Comparison of ENCODE assay signal across 13 mouse cellular contexts in the genomic region with DNA sequence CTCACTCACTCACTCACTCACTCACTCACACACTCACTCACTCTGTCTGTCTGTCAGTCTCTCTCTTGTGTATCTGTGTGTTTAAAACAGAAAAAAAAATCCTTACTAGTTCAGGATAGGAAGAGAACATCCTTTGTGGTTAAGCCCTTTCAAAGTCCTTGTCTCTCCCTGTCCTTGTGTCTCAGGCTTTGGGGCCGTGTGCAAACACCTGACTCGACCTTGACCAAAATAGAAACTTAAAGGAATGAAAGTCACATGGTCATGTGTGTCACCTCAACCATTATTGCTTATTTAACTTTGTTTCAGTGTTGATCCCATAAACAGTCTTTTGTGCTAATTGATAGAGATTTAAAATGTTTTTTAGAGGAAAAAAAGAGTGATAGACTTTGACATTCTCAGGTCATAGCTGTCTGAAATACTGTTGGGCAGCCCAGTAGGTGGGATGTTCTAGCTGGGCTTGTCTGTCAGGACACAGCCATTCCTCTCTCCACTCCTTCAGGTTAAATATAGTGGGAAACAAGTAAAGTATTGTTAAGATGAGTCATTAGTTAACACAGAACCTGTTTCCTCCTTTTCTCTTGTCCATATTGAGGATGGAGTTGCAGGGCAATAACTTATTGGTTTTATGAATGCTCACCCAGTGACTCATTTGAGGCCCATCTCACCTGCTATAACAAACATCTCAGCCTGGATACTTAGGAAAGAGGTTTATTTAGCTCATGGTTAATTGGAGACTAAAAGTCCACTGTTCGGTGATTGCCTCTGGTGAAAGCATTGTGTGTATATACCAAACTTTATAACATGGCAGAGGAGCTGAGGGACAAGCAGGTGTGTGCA. TPM values are rescaled to one million over a fixed set of nuclear protein-coding genes. Genes with fewer than 3 reads are reported as not detected.
DNase-seq lines count a peak whose midpoint lies in the region; ATAC-seq and TF ChIP-seq lines count a peak whose summit lies in the region.
"Had no signal": no experiment of that assay in that cellular context is flagged by ENCODE, and none has a peak within 500 bp of the region (broad histone marks: within the 10 kb centered on the region; RNA-seq: fewer than 3 reads in every experiment).

No protein-coding gene starts in this region.

- peaks cover under 1% of the 10 kb centered on the region; the same call in 1 of the 2 replicates for H3K4me1 ChIP-seq in hindbrain, embryonic 12.5 days
- H3K4me1 ChIP-seq in hindbrain, postnatal 0 days (ENCODE audit: insufficient read depth, low read length) = peaks cover 1% of the 10 kb centered on the region; the same call in 1 of the 2 replicates
- no peaks in the 10 kb centered on the region for H3K4me1 ChIP-seq in intestine, embryonic 14.5 days (replicated peaks; ENCODE audit: control insufficient read depth, insufficient read depth, low read length)
- no peaks in the 10 kb centered on the region; the same call in 1 of the 2 replicates for H3K4me1 ChIP-seq in forebrain, embryonic 15.5 days
- H3K4me1 ChIP-seq: liver, embryonic 15.5 days had no signal

- no peaks in the 10 kb centered on the region for H3K9me3 ChIP-seq in hindbrain, embryonic 12.5 days (replicated peaks)
- H3K9me3 ChIP-seq in hindbrain, postnatal 0 days (ENCODE audit: low read length) = no peaks in the 10 kb centered on the region
- no peaks in the 10 kb centered on the region for H3K9me3 ChIP-seq in intestine, embryonic 14.5 days (ENCODE audit: control insufficient read depth, low read length)
- H3K9me3 ChIP-seq in forebrain, embryonic 15.5 days = no peaks in the 10 kb centered on the region
- H3K9me3 ChIP-seq: liver, embryonic 15.5 days; midbrain, embryonic 12.5 days had no signal

- H3K27ac ChIP-seq in hindbrain, embryonic 12.5 days = no peak overlapping the region
- H3K27ac ChIP-seq in hindbrain, postnatal 0 days = no peak overlapping the region
- no peak overlapping the region for H3K27ac ChIP-seq in intestine, embryonic 14.5 days (ENCODE audit: low read depth)
- H3K27ac ChIP-seq in forebrain, embryonic 15.5 days (replicated peaks) = no peak overlapping the region
- H3K27ac ChIP-seq: liver, embryonic 15.5 days; midbrain, embryonic 12.5 days had no signal

- TF ChIP-seq CTCF in hindbrain, postnatal 0 days (IDR thresholded peaks at IDR 0.05; ENCODE audit: low read depth) = no peak

- H3K9ac ChIP-seq in hindbrain, embryonic 12.5 days = 0 out of 2 replicates have a peak overlapping the region, but pooled peaks have one; percentile 8
- H3K9ac ChIP-seq in hindbrain, postnatal 0 days (replicated peaks; ENCODE audit: low read length) = no peak overlapping the region
- H3K9ac ChIP-seq in intestine, embryonic 14.5 days (ENCODE audit: low read length) = no peak overlapping the region
- no peak overlapping the region for H3K9ac ChIP-seq in forebrain, embryonic 15.5 days (replicated peaks)
- H3K9ac ChIP-seq: liver, embryonic 15.5 days; midbrain, embryonic 12.5 days had no signal

- DNase-seq in CD4-positive, CD25-positive, alpha-beta regulatory T cell, adult 2 months (ENCODE audit: low read depth, low spot score) = peak; percentile 10
- DNase-seq in hindbrain, postnatal 0 days (ENCODE audit: low spot score) = no peak
- DNase-seq in R1 (ENCODE audit: low read depth, low spot score) = peak; percentile 32
- DNase-seq in intestine, embryonic 14.5 days (ENCODE audit: low spot score) = no peak
- DNase-seq: cerebellum, adult 2 months; thymus, postnatal 25 days had no signal

- no peak overlapping the region for H3K4me2 ChIP-seq in hindbrain, embryonic 12.5 days (replicated peaks)
- H3K4me2 ChIP-seq in hindbrain, postnatal 0 days (ENCODE audit: low read depth, low read length) = no peak overlapping the region
- H3K4me2 ChIP-seq in intestine, embryonic 14.5 days (ENCODE audit: low read length) = no peak overlapping the region
- no peak overlapping the region for H3K4me2 ChIP-seq in forebrain, embryonic 15.5 days (replicated peaks)
- H3K4me2 ChIP-seq: liver, embryonic 15.5 days; midbrain, embryonic 12.5 days had no signal

- no peaks in the 10 kb centered on the region for H3K27me3 ChIP-seq in hindbrain, embryonic 12.5 days
- no peaks in the 10 kb centered on the region for H3K27me3 ChIP-seq in hindbrain, postnatal 0 days (ENCODE audit: insufficient read depth, low read length)
- no peaks in the 10 kb centered on the region for H3K27me3 ChIP-seq in intestine, embryonic 14.5 days (replicated peaks; ENCODE audit: control insufficient read depth, insufficient read depth, low read length)
- no peaks in the 10 kb centered on the region for H3K27me3 ChIP-seq in forebrain, embryonic 15.5 days
- H3K27me3 ChIP-seq: liver, embryonic 15.5 days; midbrain, embryonic 12.5 days had no signal

- 88% methylated on average over 3 of the region's 3 CpGs for WGBS in hindbrain, embryonic 12.5 days
- 78% methylated on average over 3 of the region's 3 CpGs for whole genome bisulfite sequencing in hindbrain, postnatal 0 days
- 69% methylated on average over 3 of the region's 3 CpGs for WGBS in intestine, embryonic 14.5 days
- 82% methylated on average over 3 of the region's 3 CpGs for WGBS in forebrain, embryonic 15.5 days

- H3K36me3 ChIP-seq in hindbrain, embryonic 12.5 days = peaks cover 18% of the 10 kb centered on the region
- peaks cover 18% of the 10 kb centered on the region for H3K36me3 ChIP-seq in hindbrain, postnatal 0 days (ENCODE audit: insufficient read depth, low read length)
- H3K36me3 ChIP-seq in intestine, embryonic 14.5 days (ENCODE audit: control insufficient read depth, insufficient read depth, low read length) = peaks cover 29% of the 10 kb centered on the region
- peaks cover 22% of the 10 kb centered on the region for H3K36me3 ChIP-seq in forebrain, embryonic 15.5 days

- ATAC-seq in CD4-positive, CD25-positive, alpha-beta regulatory T cell, adult 4 months = no peak
- no peak for ATAC-seq in hindbrain, embryonic 12.5 days (ENCODE audit: low FRiP score)
- ATAC-seq in hindbrain, postnatal 0 days = no peak
- peak; percentile 59; the same call in 1 of the 2 replicates for ATAC-seq in intestine, embryonic 14.5 days (replicated peaks; ENCODE audit: low FRiP score, low TSS enrichment, low read depth)
- ATAC-seq in forebrain, embryonic 15.5 days (replicated peaks) = no peak
- no peak for ATAC-seq in cerebellum, adult (ENCODE audit: insufficient number of reproducible peaks, low FRiP score, low TSS enrichment)
- ATAC-seq: forebrain, embryonic 14.5 days had no signal

- H3K4me3 ChIP-seq in hindbrain, embryonic 12.5 days = no peak overlapping the region
- H3K4me3 ChIP-seq in hindbrain, postnatal 0 days (ENCODE audit: low read length) = no peak overlapping the region
- H3K4me3 ChIP-seq in intestine, embryonic 14.5 days (ENCODE audit: low read depth, low read length) = no peak overlapping the region
- no peak overlapping the region for H3K4me3 ChIP-seq in forebrain, embryonic 15.5 days
- H3K4me3 ChIP-seq: liver, embryonic 15.5 days; midbrain, embryonic 12.5 days had no signal

RNA-seq across cellular contexts. Expression of gene Oxct1, which starts 7.2 kb away (rescaled TPM):
- 10 to 100 TPM; 46.6 to 74.0 TPM for polyA plus RNA-seq in CD4-positive, CD25-positive, alpha-beta regulatory T cell, adult 4 months (2017; shearing (Covaris generic))
- polyA plus RNA-seq in hindbrain, embryonic 12.5 days (2016; fragmentation: Nextera tagmentation; extraction: Ambion mirVana) = 200 and 208 TPM in 2 replicates
- 226 and 314 TPM in 2 replicates for total RNA-seq in hindbrain, postnatal 0 days (2014; rRNA removed)
- 457 and 505 TPM in 2 replicates for polyA plus RNA-seq in hindbrain, postnatal 0 days (2015; fragmentation: Nextera tagmentation; extraction: Ambion mirVana)
- polyA plus RNA-seq in intestine, embryonic 14.5 days (2014; fragmentation: Nextera tagmentation; extraction: Ambion mirVana) = 199 and 206 TPM in 2 replicates
- 257 and 282 TPM in 2 replicates for polyA plus RNA-seq in forebrain, embryonic 15.5 days (2015; fragmentation: Nextera tagmentation; extraction: Ambion mirVana)

RNA-seq across cellular contexts. Expression of gene AW549877, which starts 37.8 kb away (rescaled TPM):
- 10 to 100 TPM; 33.3 to 34.5 TPM for polyA plus RNA-seq in CD4-positive, CD25-positive, alpha-beta regulatory T cell, adult 4 months (2017; shearing (Covaris generic))
- polyA plus RNA-seq in hindbrain, embryonic 12.5 days (2016; fragmentation: Nextera tagmentation; extraction: Ambion mirVana) = 57.2 and 61.6 TPM in 2 replicates
- 30.0 and 30.2 TPM in 2 replicates for total RNA-seq in hindbrain, postnatal 0 days (2014; rRNA removed)
- 23.6 and 26.2 TPM in 2 replicates for polyA plus RNA-seq in hindbrain, postnatal 0 days (2015; fragmentation: Nextera tagmentation; extraction: Ambion mirVana)
- 48.1 and 49.8 TPM in 2 replicates for polyA plus RNA-seq in intestine, embryonic 14.5 days (2014; fragmentation: Nextera tagmentation; extraction: Ambion mirVana)
- polyA plus RNA-seq in forebrain, embryonic 15.5 days (2015; fragmentation: Nextera tagmentation; extraction: Ambion mirVana) = 33.9 and 35.8 TPM in 2 replicates

RNA-seq across cellular contexts. Expression of gene Fbxo4, which starts 54.0 kb away (rescaled TPM):
- 1 to 10 TPM; 2.4 to 8.0 TPM for polyA plus RNA-seq in CD4-positive, CD25-positive, alpha-beta regulatory T cell, adult 4 months (2017; shearing (Covaris generic))
- polyA plus RNA-seq in hindbrain, embryonic 12.5 days (2016; fragmentation: Nextera tagmentation; extraction: Ambion mirVana) = 9.0 and 9.8 TPM in 2 replicates
- 12.6 and 14.7 TPM in 2 replicates for total RNA-seq in hindbrain, postnatal 0 days (2014; rRNA removed)
- polyA plus RNA-seq in hindbrain, postnatal 0 days (2015; fragmentation: Nextera tagmentation; extraction: Ambion mirVana) = 11.2 and 11.7 TPM in 2 replicates
- 9.0 and 10.8 TPM in 2 replicates for polyA plus RNA-seq in intestine, embryonic 14.5 days (2014; fragmentation: Nextera tagmentation; extraction: Ambion mirVana)
- polyA plus RNA-seq in forebrain, embryonic 15.5 days (2015; fragmentation: Nextera tagmentation; extraction: Ambion mirVana) = 7.5 and 7.8 TPM in 2 replicates

Comparison
In these comparisons a context has a peak if more than half of its experiments do, and no peak if none do; other contexts are left out.
1. DNase-seq: peak in CD4-positive, CD25-positive, alpha-beta regulatory T cell, adult 2 months (single experiment) and R1 (single experiment); none in hindbrain, postnatal 0 days (single experiment) and intestine, embryonic 14.5 days (single experiment).